Mouse (Mus musculus) neural tube, embryonic 15.5 days (tissue): ENCODE measurements around the gene Bach2. TPM values are rescaled to one million over a fixed set of nuclear protein-coding genes. Genes with fewer than 3 reads are reported as not detected.

Source experiments
- ATAC-seq: fragments of 200-750 bp; cut with Nextera tagmentation; 2 replicates; pipeline ENCODE4 v1.8.0; 2017; ENCODE audit warnings: mild to moderate bottlenecking, moderate TSS enrichment, moderate library complexity; ENCODE audit not compliant: low FRiP score
- H3K27ac ChIP-seq: fragments of 300-500 bp; sonication (generic); replicated peaks from 2 replicates; pipeline ENCODE4 v1.5.1; 2015; ENCODE audit warnings: mild to moderate bottlenecking, inconsistent platforms
- H3K27me3 ChIP-seq: fragments of 300-500 bp; sonication (generic); replicated peaks from 2 replicates; pipeline ENCODE4 v1.6.1; 2015; ENCODE audit warnings: inconsistent platforms
- H3K36me3 ChIP-seq: fragments of 300-500 bp; sonication (generic); 2 replicates; pipeline ENCODE4 v1.6.1; 2015; ENCODE audit warnings: inconsistent platforms
- H3K4me1 ChIP-seq: fragments of 300-500 bp; sonication (generic); 2 replicates; pipeline ENCODE4 v1.6.1; 2015; ENCODE audit warnings: inconsistent platforms
- H3K4me2 ChIP-seq: fragments of 300-500 bp; sonication (generic); 2 replicates; pipeline ENCODE4 v1.6.1; 2015; ENCODE audit warnings: inconsistent platforms, mild to moderate bottlenecking, moderate library complexity
- H3K4me3 ChIP-seq: fragments of 300-500 bp; sonication (generic); replicated peaks from 2 replicates; pipeline ENCODE4 v1.5.1; 2015; ENCODE audit warnings: mild to moderate bottlenecking, inconsistent platforms
- H3K9ac ChIP-seq: fragments of 300-500 bp; sonication (generic); replicated peaks from 2 replicates; pipeline ENCODE4 v1.6.1; 2015; ENCODE audit warnings: mild to moderate bottlenecking, inconsistent platforms
- H3K9me3 ChIP-seq: fragments of 300-500 bp; sonication (generic); replicated peaks from 2 replicates; pipeline ENCODE4 v1.6.1; 2016; ENCODE audit warnings: inconsistent platforms
- WGBS: fragments of 180-500 bp; shearing (Covaris S2); methylation state at CpG from one replicate; pipeline ENCODE4 v1.1.7; 2015; ENCODE audit warnings: mixed read lengths; 5-methylcytosine and 5-hydroxymethylcytosine counted together
- polyA plus RNA-seq: library from polyadenylated mRNA; unstranded; fragments of >200 nt; fragmentation: Nextera tagmentation; extraction: Ambion mirVana; gene quantifications from 2 replicates; pipeline ENCODE4 v1.2.1, GENCODE M21; 2015

The Bach2 gene
- polyA plus RNA-seq, 1 experiment from 2014 or later: 24.3 TPM

DNA sequence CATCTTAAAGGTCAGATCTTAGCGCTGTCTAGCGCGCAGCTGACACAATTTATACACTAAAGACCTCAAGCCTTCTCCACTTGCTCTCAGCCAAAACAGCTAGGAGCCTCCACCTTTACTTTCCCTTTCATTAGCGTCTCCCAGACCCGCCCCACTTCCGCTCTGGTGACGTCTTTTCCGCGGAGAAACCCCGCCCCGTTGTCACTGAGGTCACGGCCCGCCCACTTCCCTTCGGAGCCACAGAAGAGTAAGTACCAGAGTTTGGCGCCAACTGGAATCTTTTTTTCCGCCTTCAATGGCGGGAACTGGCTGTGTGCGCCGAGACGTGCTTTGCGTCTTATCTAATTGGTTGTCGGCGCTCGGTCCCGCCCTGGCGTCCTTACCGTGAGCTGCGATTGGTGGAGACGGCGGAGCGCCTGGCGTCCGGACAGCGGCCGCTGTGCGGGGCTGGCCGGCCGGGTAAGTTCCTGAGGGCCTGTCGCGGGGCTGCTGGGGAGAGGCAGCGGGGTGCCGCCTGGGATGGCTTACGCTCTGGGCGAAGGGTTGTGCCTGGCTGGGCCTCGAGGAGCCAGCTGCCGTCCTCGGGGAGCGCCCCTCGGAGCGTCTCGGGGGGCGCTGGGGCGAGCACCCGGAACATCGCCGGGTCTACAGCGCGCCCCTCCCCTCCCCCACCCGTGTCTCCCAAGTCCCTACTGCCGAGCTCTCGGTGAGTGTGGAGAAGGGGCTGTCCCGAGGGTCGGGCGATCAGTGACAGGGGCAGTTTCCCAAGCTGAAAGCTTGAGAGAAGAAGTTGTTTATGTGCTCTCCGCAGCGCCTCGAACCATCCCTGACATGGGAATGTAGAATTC is 376.7 kb downstream of the Bach2 start, which contains the start of gene Casp8ap2:
Gene Casp8ap2, plus strand, starts transcription at position 418 of the 848 bp plus-strand sequence.
- Histone ChIP-seq H3K9ac (peak within 1 kb of the TSS; percentile 66), H3K4me2 (peak within 1 kb of the TSS; percentile 79), H3K27me3 (no peaks in the 10 kb centered on the region), H3K27ac (peak within 1 kb of the TSS; percentile 89), H3K4me1 (peaks cover 20% of the 10 kb centered on the region), H3K36me3 (no peaks in the 10 kb centered on the region), H3K4me3 (peak within 1 kb of the TSS; percentile 76), H3K9me3 (no peaks in the 10 kb centered on the region)
- WGBS: under 1% methylated on average over 66 of the region's 67 CpGs
- peak; percentile 98 for ATAC-seq

DNA sequence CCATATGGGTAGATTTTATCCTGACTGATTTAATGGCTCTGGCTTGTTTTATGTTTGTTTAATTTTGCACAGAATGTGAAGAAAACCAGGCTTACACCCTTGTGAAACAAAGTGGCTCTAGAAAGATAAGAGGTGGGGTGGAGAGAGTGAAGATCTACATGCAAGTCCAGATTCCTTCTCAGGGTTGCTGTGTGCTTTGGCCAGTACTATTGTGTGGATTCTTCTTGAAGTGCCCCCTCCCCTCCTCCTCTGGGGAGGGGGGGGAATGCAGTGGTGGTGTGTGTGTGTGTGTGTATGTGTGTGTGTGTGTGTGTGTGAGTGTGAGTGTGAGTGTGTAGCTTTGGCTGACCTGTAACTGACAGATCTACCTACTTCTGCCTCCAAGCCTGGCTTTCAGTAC is 383.0 kb downstream of the Bach2 start:
- H3K4me2 ChIP-seq: no peak overlapping the region
- no peaks in the 10 kb centered on the region for H3K27me3 ChIP-seq
- no peaks in the 10 kb centered on the region for H3K9me3 ChIP-seq
- H3K36me3 ChIP-seq: no peaks in the 10 kb centered on the region
- no peak for ATAC-seq
- H3K4me3 ChIP-seq: no peak overlapping the region
- no peak overlapping the region for H3K9ac ChIP-seq
- peaks cover 10% of the 10 kb centered on the region for H3K4me1 ChIP-seq
- no peak overlapping the region for H3K27ac ChIP-seq
